Mouse (Mus musculus): Measurements from ENCODE around the gene Olfr1377. TPM values are rescaled to one million over a fixed set of nuclear protein-coding genes. Genes with fewer than 3 reads are reported as not detected.

The Olfr1377 gene
- polyA plus RNA-seq (2015; fragmentation: Nextera tagmentation; extraction: Ambion mirVana), result not detected in 2 replicates

DNA sequence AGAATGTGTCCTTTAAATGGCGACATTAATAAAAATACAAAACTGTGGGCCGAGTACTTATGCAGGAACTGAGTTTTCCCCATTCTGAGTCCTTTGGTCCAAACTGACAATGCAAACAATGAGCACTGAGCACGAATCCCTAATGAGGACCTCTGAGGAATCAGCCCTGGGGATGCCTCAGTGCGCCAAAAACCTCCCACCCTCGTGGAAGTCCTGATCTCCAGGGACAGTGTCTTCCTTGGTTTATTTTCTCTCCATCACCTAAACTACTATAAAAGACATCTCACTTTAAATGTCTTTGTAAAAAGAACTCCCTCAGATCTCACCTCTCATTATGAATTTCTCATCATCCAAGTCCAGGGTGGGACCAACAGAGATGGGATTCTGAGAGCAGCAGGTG lies at the start of gene Olfr1377:
Gene Olfr1377, plus strand, starts transcription at position 301 of the 400 bp plus-strand sequence.
- no peak within 1 kb of the TSS for H3K9ac ChIP-seq
- no peaks in the 10 kb centered on the region for H3K9me3 ChIP-seq (replicated peaks)
- H3K27ac ChIP-seq, result no peak within 1 kb of the TSS
- H3K4me1 ChIP-seq (replicated peaks), result no peaks in the 10 kb centered on the region
- no peak within 1 kb of the TSS for H3K4me2 ChIP-seq
- no peak within 1 kb of the TSS for H3K4me3 ChIP-seq
- H3K36me3 ChIP-seq, result no peaks in the 10 kb centered on the region
- WGBS, result 78% methylated on average over 5 of the region's 5 CpGs
- peaks cover 34% of the 10 kb centered on the region for H3K27me3 ChIP-seq
- no peak for ATAC-seq (replicated peaks; ENCODE audit: insufficient number of reproducible peaks, insufficient read depth, low FRiP score, low read depth)

DNA sequence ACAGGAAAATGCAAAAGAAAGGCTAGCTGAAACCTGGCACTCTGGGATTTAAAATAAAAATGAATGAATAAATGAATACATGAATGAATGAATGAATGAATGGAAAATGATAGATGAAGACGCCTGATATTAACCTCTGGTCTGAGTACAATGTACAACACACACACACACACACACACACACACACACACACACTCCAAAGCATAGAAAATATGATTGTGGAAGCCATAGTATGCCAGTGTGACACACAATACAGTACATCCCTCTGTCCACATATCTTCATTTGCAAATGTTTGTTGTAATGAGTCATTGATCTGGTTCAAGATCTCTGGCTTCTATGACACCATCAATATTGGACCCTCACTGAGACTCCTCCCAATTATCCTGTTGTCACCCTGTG lies 49.7 kb upstream of the Olfr1377 start:
- no peaks in the 10 kb centered on the region for H3K36me3 ChIP-seq
- H3K4me2 ChIP-seq, result peak overlapping the region; percentile 94
- H3K9ac ChIP-seq, result 0 out of 2 replicates have a peak overlapping the region, but pooled peaks have one; percentile 76
- 0 out of 2 replicates have a peak, but pooled peaks cover 2% of the 10 kb centered on the region for H3K27me3 ChIP-seq
- peaks cover 9% of the 10 kb centered on the region; the same call in 1 of the 2 replicates for H3K4me1 ChIP-seq (replicated peaks)
- 62% methylated on average over 1 of the region's 1 CpGs for WGBS
- H3K4me3 ChIP-seq, result no peak overlapping the region; the same call in 1 of the 2 replicates
- ATAC-seq (replicated peaks; ENCODE audit: insufficient number of reproducible peaks, insufficient read depth, low FRiP score, low read depth), result no peak
- no peak overlapping the region for H3K27ac ChIP-seq
- H3K9me3 ChIP-seq (replicated peaks), result no peaks in the 10 kb centered on the region

DNA sequence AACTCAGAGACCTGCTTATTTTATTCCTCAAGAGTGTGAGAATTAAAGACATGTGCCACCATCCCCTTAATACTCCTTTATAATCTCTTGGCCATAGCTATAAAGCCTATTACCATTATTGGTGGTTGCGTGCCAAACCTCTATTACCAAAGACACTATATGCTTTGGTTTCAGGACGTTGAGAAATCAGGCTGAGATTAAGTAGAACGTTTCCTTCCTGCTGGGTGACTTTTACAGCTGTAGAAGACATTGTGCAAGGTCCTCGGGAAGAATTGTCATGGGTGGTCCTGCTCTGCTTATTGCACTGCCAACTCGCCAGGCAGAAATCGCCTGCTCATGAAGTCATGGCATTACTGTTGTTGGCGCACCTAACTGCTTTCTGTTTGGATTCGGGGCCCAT lies 43.3 kb upstream of the Olfr1377 start:
- no peak for ATAC-seq (replicated peaks; ENCODE audit: insufficient number of reproducible peaks, insufficient read depth, low FRiP score, low read depth)
- no peak overlapping the region for H3K27ac ChIP-seq
- H3K4me3 ChIP-seq, result no peak overlapping the region
- H3K4me1 ChIP-seq (replicated peaks), result no peaks in the 10 kb centered on the region
- peaks cover 14% of the 10 kb centered on the region for H3K27me3 ChIP-seq
- no peaks in the 10 kb centered on the region for H3K36me3 ChIP-seq
- no peak overlapping the region for H3K9ac ChIP-seq
- WGBS, result 68% methylated on average over 8 of the region's 8 CpGs
- no peak overlapping the region for H3K4me2 ChIP-seq
- H3K9me3 ChIP-seq (replicated peaks), result no peaks in the 10 kb centered on the region

DNA sequence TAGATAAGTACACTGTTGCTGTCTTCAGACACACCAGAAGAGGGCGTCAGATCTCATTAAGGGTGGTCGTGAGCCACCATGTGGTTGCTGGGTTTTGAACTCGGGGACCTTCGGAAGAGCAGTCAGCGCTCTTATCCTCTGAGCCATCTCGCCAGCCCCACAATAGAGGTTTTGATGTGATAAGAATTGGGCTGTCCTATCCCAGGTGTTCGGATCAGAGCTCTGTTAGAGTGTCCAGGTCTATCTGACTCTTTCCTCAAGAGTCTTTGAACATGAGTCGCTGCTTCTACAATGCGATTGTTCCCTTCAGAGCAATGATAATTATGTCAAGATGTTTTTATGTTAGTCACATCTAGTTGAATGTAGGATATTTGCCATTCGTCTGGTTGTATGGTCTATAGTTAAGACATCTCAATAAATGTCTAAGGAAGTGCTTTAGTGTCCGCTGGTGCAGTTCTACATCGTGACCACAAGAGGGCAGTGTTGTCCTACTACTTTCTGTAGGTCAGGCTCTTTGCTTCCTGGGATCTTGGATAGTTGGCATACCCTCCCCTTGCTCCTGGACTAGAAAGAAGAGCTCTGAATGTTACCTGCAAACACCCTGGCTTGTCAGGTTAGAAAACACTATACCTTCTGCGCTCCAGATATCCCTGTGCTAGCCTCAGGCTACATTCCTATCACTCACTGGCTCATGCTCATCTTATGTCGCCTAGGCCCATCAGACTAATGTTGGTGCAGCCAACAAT lies 42.0 kb upstream of the Olfr1377 start:
- Histone ChIP-seq H3K9me3 (replicated peaks) (no peaks in the 10 kb centered on the region), H3K4me3 (no peak overlapping the region), H3K27ac (no peak overlapping the region), H3K27me3 (peaks cover 22% of the 10 kb centered on the region), H3K9ac (no peak overlapping the region), H3K4me2 (no peak overlapping the region), H3K36me3 (no peaks in the 10 kb centered on the region), H3K4me1 (replicated peaks) (no peaks in the 10 kb centered on the region)
- no peak for ATAC-seq (replicated peaks; ENCODE audit: insufficient number of reproducible peaks, insufficient read depth, low FRiP score, low read depth)
- 34% methylated on average over 14 of the region's 14 CpGs for whole genome bisulfite sequencing

DNA sequence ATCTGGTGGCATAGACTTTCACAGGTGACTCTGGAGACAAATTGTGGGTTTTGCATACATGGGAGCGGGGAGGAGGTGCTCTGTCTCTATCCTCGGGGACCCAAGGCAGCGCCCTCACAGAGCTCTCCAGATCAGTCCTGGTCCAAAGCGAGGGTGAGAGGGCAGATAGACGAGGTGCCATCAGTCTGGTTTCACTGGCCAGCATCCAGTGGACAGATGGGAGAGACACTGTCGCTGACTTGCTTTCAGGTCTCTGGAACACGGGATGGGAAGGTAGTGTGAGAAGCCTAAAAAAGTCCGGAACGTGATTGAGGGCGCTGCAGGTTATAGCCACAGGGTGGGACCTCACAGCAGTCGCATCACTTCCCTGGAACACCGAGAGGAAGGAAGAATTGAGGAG lies 39.4 kb upstream of the Olfr1377 start:
- no peak for ATAC-seq (replicated peaks; ENCODE audit: insufficient number of reproducible peaks, insufficient read depth, low FRiP score, low read depth)
- no peak overlapping the region for H3K9ac ChIP-seq
- H3K4me3 ChIP-seq, result no peak overlapping the region
- 56% methylated on average over 12 of the region's 12 CpGs for WGBS
- H3K27ac ChIP-seq, result no peak overlapping the region
- peaks cover 20% of the 10 kb centered on the region for H3K27me3 ChIP-seq
- no peaks in the 10 kb centered on the region for H3K36me3 ChIP-seq
- H3K4me1 ChIP-seq (replicated peaks), result no peaks in the 10 kb centered on the region
- no peak overlapping the region for H3K4me2 ChIP-seq
- no peaks in the 10 kb centered on the region for H3K9me3 ChIP-seq (replicated peaks)

DNA sequence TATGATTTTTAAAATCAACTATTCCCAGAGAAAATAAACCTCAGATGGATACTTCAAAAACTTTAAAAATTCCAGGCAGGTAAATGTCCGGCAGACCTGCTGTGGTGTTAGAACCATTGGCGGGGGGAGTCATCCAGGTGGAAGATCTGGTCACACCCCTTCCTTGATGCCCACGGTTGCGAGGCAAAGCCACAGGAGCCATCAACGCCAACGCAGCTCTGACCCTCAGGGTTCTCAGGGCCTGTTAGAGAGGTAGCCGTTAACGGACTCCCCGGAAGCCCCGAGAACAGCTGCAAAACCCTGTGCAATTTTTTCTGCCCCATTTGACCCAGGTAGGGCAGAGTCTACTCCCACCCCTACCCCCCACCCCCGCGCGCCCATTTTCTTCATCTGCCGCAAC lies 38.3 kb upstream of the Olfr1377 start, which contains the start of gene 4933414I15Rik:
Gene 4933414I15Rik, minus strand, starts transcription at position 260 of the 400 bp plus-strand sequence.
- Histone ChIP-seq H3K9ac (no peak within 1 kb of the TSS), H3K4me2 (no peak within 1 kb of the TSS), H3K27ac (no peak within 1 kb of the TSS), H3K36me3 (no peaks in the 10 kb centered on the region), H3K9me3 (replicated peaks) (no peaks in the 10 kb centered on the region), H3K4me1 (replicated peaks) (no peaks in the 10 kb centered on the region), H3K27me3 (peaks cover 20% of the 10 kb centered on the region), H3K4me3 (no peak within 1 kb of the TSS)
- no peak for ATAC-seq (replicated peaks; ENCODE audit: insufficient number of reproducible peaks, insufficient read depth, low FRiP score, low read depth)
- WGBS, result 72% methylated on average over 14 of the region's 14 CpGs

DNA sequence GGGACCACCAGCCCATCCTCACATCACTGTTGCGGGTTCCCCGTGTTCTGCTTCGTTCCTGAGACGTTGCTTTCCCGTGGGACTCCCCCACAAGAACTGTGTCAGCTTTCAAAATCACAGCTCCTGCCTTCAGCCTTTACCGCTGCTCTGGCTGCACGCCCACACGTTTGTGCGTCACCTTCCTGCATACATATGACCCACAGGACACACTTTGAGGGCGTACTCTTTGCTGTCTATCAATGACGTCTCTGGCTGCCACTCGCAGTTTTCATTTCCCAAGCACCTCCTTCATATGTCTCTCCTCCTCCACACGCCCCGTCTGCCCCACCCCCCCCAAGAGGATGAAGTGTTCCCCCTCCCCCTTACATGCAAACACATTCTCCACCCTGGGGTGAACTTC lies 29.5 kb upstream of the Olfr1377 start:
- H3K27me3 ChIP-seq, result peaks cover 25% of the 10 kb centered on the region
- H3K9ac ChIP-seq, result no peak overlapping the region
- H3K4me1 ChIP-seq (replicated peaks), result no peaks in the 10 kb centered on the region
- no peaks in the 10 kb centered on the region for H3K36me3 ChIP-seq
- no peak overlapping the region for H3K27ac ChIP-seq
- WGBS, result 51% methylated on average over 14 of the region's 14 CpGs
- no peaks in the 10 kb centered on the region for H3K9me3 ChIP-seq (replicated peaks)
- no peak overlapping the region for H3K4me2 ChIP-seq
- H3K4me3 ChIP-seq, result no peak overlapping the region
- no peak for ATAC-seq (replicated peaks; ENCODE audit: insufficient number of reproducible peaks, insufficient read depth, low FRiP score, low read depth)

DNA sequence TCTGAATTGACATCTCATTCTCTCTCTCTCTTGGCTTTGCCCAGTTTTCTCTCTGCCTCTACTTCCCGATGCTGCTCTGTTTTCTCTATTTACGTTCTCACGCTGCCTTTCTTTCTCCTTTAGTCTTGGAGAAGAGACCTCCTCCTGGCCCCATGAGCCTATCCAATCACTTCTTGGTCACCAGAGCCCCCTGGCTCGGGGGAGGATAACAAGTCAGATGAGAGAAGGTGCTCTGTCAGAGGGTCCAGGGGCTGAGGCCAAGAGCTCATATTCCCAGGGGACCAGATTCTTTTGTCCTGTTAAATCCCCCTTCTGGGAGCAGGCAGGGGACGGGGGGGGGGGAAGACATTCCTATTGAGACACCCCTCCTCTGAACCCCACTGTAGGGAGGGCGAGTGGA lies 28.1 kb upstream of the Olfr1377 start, which contains the start of gene Prop1:
Gene Prop1, minus strand, starts transcription at position 101 of the 400 bp plus-strand sequence.
- H3K9ac ChIP-seq, result no peak within 1 kb of the TSS
- no peaks in the 10 kb centered on the region for H3K36me3 ChIP-seq
- no peaks in the 10 kb centered on the region for H3K9me3 ChIP-seq (replicated peaks)
- no peak within 1 kb of the TSS for H3K4me3 ChIP-seq
- no peak within 1 kb of the TSS for H3K27ac ChIP-seq
- no peak for ATAC-seq (replicated peaks; ENCODE audit: insufficient number of reproducible peaks, insufficient read depth, low FRiP score, low read depth)
- H3K27me3 ChIP-seq, result peaks cover 25% of the 10 kb centered on the region
- 65% methylated on average over 6 of the region's 6 CpGs for WGBS
- H3K4me1 ChIP-seq (replicated peaks), result no peaks in the 10 kb centered on the region
- no peak within 1 kb of the TSS for H3K4me2 ChIP-seq

DNA sequence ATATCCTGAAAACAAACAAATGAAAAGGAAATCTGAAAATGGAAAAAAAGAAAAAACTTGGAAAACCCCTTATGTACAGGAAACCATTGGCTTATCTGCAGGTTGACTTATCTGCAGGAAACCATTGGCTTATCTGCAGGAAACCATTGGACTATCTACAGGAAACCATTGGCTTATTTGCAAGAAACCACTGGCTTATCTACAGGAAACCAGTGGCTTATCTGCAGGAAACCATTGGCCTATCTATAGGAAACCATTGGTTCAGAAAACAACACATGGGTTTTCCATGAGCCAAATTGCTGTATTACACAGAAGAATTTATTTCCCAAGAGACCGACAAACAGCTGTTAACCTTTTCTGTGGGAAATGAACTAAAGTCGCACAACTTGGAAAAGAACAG lies 16.9 kb upstream of the Olfr1377 start:
- Histone ChIP-seq H3K27ac (no peak overlapping the region), H3K9ac (no peak overlapping the region), H3K27me3 (peaks cover 8% of the 10 kb centered on the region; the same call in 1 of the 2 replicates), H3K4me3 (no peak overlapping the region), H3K9me3 (replicated peaks) (no peaks in the 10 kb centered on the region), H3K4me2 (no peak overlapping the region), H3K4me1 (replicated peaks) (no peaks in the 10 kb centered on the region), H3K36me3 (no peaks in the 10 kb centered on the region)
- no peak for ATAC-seq (replicated peaks; ENCODE audit: insufficient number of reproducible peaks, insufficient read depth, low FRiP score, low read depth)
- WGBS, result 64% methylated on average over 2 of the region's 2 CpGs

DNA sequence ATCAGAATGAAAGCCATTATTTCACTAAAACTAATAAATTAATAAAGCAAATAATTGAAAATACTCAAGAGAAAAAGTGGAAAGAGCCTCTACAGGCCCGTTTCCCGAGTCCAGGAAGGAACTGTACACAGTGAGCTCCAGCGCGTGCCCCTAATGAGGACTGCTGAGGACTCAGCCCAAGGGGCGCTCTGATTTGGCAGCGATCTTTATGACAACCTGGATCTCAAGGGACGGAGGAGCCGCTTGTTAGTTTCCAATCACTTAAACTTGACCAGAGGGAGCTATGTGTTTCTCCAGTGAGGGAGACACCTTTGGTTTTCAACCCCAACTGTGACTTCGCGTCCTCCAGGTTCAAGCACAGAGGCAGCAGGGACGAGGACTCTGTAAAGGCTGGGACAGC lies 15.5 kb upstream of the Olfr1377 start, which contains the start of gene Olfr1378:
Gene Olfr1378, plus strand, starts transcription at position 301 of the 400 bp plus-strand sequence.
- Histone ChIP-seq H3K4me1 (replicated peaks) (no peaks in the 10 kb centered on the region), H3K9ac (no peak within 1 kb of the TSS), H3K4me2 (no peak within 1 kb of the TSS), H3K27ac (no peak within 1 kb of the TSS), H3K36me3 (no peaks in the 10 kb centered on the region), H3K4me3 (no peak within 1 kb of the TSS), H3K27me3 (peaks cover 8% of the 10 kb centered on the region; the same call in 1 of the 2 replicates), H3K9me3 (replicated peaks) (no peaks in the 10 kb centered on the region)
- 81% methylated on average over 11 of the region's 11 CpGs for WGBS
- ATAC-seq (replicated peaks; ENCODE audit: insufficient number of reproducible peaks, insufficient read depth, low FRiP score, low read depth), result no peak

DNA sequence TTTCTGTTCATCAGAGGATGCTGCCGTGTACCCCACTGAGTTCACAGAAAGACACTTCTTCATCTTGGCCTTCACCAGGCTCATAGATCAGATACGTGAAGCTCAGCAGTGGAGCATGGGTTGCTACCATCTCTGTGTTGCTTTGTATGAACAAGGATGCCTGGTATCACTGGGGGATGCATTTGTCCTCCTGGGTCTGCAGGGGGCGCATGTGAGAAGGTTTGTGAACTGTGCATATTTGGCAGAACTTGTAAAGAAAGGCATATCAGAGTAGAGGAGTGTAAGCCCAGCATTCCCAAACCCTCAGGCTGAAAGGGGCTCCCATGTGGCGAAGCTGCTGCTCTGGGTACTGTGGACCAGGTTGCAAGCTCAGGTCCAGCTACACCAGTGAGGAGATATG lies 4.6 kb upstream of the Olfr1377 start:
- ATAC-seq (replicated peaks; ENCODE audit: insufficient number of reproducible peaks, insufficient read depth, low FRiP score, low read depth), result no peak

DNA sequence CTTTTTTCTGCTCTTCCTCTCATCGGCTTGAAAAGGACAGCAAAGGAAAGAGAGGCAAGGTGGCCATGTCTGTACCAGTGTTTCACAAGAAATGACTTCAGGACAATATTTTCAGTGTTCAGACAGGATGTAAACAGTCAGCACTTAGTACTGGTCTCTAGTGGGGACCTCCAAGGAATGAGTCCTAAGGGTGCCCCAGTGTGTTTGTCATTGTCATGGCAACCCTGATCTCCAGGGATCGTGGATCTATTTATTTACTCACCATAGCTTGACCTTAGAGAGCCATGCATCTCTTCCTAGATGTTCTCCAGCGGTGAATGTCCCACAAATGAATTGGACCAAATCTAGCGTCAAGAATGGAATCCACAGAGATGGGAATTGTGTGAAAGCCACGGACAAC lies 21.5 kb downstream of the Olfr1377 start, which contains the start of gene Olfr51:
Gene Olfr51, plus strand, starts transcription at position 301 of the 400 bp plus-strand sequence.
- no peak within 1 kb of the TSS for H3K4me3 ChIP-seq
- H3K9ac ChIP-seq, result no peak within 1 kb of the TSS
- no peak within 1 kb of the TSS for H3K4me2 ChIP-seq
- H3K9me3 ChIP-seq (replicated peaks), result no peaks in the 10 kb centered on the region
- no peaks in the 10 kb centered on the region for H3K36me3 ChIP-seq
- H3K27me3 ChIP-seq, result 0 out of 2 replicates have a peak, but pooled peaks cover 2% of the 10 kb centered on the region
- no peak for ATAC-seq (replicated peaks; ENCODE audit: insufficient number of reproducible peaks, insufficient read depth, low FRiP score, low read depth)
- H3K27ac ChIP-seq, result no peak within 1 kb of the TSS
- no peaks in the 10 kb centered on the region for H3K4me1 ChIP-seq (replicated peaks)
- WGBS, result 72% methylated on average over 5 of the region's 5 CpGs

More for the DNA sequence above, 4.6 kb upstream of the Olfr1377 start:
- Histone ChIP-seq H3K4me1 (replicated peaks) (no peaks in the 10 kb centered on the region), H3K27me3 (peaks cover 26% of the 10 kb centered on the region), H3K9ac (no peak overlapping the region), H3K9me3 (replicated peaks) (no peaks in the 10 kb centered on the region), H3K4me2 (no peak overlapping the region), H3K4me3 (no peak overlapping the region), H3K27ac (no peak overlapping the region), H3K36me3 (no peaks in the 10 kb centered on the region)
- WGBS, result 64% methylated on average over 4 of the region's 4 CpGs
